Mouse (Mus musculus) stomach, embryonic 14.5 days (tissue): ENCODE measurements around the gene Dab1. TPM values are rescaled to one million over a fixed set of nuclear protein-coding genes. Genes with fewer than 3 reads are reported as not detected.

Experiments used
- ATAC-seq: fragments of 200-750 bp; cut with Nextera tagmentation; 2 replicates; pipeline ENCODE4 v1.8.0; 2017; ENCODE audit warnings: low read depth, moderate TSS enrichment; ENCODE audit not compliant: insufficient number of reproducible peaks, insufficient read depth, low FRiP score
- H3K27ac ChIP-seq: fragments of 300-500 bp; sonication (generic); 2 replicates; pipeline ENCODE4 v1.5.1; 2014; ENCODE audit warnings: mild to moderate bottlenecking, low read length, moderate library complexity, mixed read lengths
- H3K27me3 ChIP-seq: fragments of 300-500 bp; sonication (generic); 2 replicates; pipeline ENCODE4 v1.6.1; 2014; ENCODE audit warnings: low read length, control low read depth, mixed read lengths; ENCODE audit not compliant: control insufficient read depth, insufficient read depth
- H3K36me3 ChIP-seq: fragments of 300-500 bp; sonication (generic); 2 replicates; pipeline ENCODE4 v1.6.1; 2014; ENCODE audit warnings: mild to moderate bottlenecking, control low read depth, low read length, moderate library complexity, mixed read lengths; ENCODE audit not compliant: control insufficient read depth, insufficient read depth
- H3K4me1 ChIP-seq: fragments of 300-500 bp; sonication (generic); 2 replicates; pipeline ENCODE4 v1.6.1; 2014; ENCODE audit warnings: low read length, control low read depth, mixed read lengths; ENCODE audit not compliant: control insufficient read depth, insufficient read depth
- H3K4me2 ChIP-seq: fragments of 300-500 bp; sonication (generic); replicated peaks from 2 replicates; pipeline ENCODE4 v1.6.1; 2014; ENCODE audit warnings: low read depth, low read length, control low read depth
- H3K4me3 ChIP-seq: fragments of 300-500 bp; sonication (generic); 2 replicates; pipeline ENCODE4 v1.5.1; 2014; ENCODE audit warnings: low read depth, low read length, control low read depth
- H3K9ac ChIP-seq: fragments of 300-500 bp; sonication (generic); replicated peaks from 2 replicates; pipeline ENCODE4 v1.6.1; 2014; ENCODE audit warnings: low read depth, mild to moderate bottlenecking, control low read depth, low read length, moderate library complexity, mixed read lengths
- H3K9me3 ChIP-seq: fragments of 300-500 bp; sonication (generic); 2 replicates; pipeline ENCODE4 v1.6.1; 2016; ENCODE audit warnings: low read depth, low read length, control low read depth; ENCODE audit not compliant: control insufficient read depth
- WGBS: fragments of 180-500 bp; shearing (Covaris S2); extraction: QIAGEN DNeasy Blood & Tissue Kit; methylation state at CpG from one replicate; pipeline ENCODE4 v1.1.7; 2014; 5-methylcytosine and 5-hydroxymethylcytosine counted together
- polyA plus RNA-seq: library from polyadenylated mRNA; unstranded; fragments of >200 nt; fragmentation: Nextera tagmentation; extraction: Ambion mirVana; gene quantifications from 2 replicates; pipeline ENCODE4 v1.2.1, GENCODE M21; 2014

Gene Dab1
- polyA plus RNA-seq, 1 experiment from 2014 or later = 8.5 TPM

DNA sequence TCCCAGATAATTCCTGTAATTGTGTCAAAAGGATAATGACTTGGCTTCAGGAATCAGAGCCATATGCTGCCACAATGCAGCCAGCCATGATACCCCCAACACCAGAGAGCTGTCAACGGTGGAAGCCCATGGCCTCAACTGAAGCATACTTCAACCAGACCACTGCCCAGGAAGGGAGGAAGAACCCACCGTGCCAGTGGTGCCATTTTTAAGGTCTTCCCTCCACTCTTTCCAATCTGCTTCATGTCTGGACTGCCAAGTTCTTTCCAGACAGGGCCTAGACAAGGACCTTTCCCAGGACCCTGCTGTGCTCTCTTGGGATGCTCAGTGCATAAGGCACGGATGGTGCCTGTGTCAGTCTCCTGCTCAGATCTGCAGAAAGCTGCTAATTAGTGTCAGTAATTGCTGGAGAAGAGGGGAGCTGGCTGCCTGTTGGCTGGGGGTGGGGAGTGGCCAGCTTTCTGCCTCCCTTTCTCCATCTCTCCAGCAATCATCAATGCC, 303.3 kb downstream of the Dab1 start:
- no peak overlapping the region for H3K4me2 ChIP-seq
- no peak overlapping the region for H3K27ac ChIP-seq
- no peaks in the 10 kb centered on the region for H3K36me3 ChIP-seq
- no peak overlapping the region for H3K9ac ChIP-seq
- H3K4me3 ChIP-seq = no peak overlapping the region
- WGBS = 78% methylated on average over 3 of the region's 3 CpGs
- no peaks in the 10 kb centered on the region for H3K9me3 ChIP-seq
- no peaks in the 10 kb centered on the region for H3K4me1 ChIP-seq
- ATAC-seq = no peak
- H3K27me3 ChIP-seq = no peaks in the 10 kb centered on the region

DNA sequence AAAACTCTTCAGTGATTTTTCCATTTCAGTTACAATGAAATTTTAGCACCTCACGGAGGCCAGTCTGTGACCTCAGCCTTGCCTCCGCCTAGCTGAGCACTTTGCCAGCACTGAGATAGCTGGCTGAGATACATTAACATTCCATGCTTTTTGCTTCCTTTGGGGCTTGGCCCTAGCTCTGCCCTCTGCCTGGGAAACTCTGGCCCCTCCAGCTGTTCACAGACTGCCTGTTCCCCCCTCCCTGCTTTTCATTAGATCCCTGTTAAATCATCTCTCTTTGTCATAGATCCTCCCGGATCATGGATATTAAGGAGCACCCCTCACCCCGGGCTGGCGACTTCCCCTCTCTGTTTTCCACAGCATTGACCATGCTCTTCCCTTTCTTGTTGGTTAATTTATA, 307.5 kb downstream of the Dab1 start:
- no peak overlapping the region for H3K4me3 ChIP-seq
- no peaks in the 10 kb centered on the region for H3K36me3 ChIP-seq
- no peaks in the 10 kb centered on the region for H3K9me3 ChIP-seq
- H3K4me1 ChIP-seq = no peaks in the 10 kb centered on the region
- 27% methylated on average over 5 of the region's 5 CpGs for WGBS
- no peaks in the 10 kb centered on the region for H3K27me3 ChIP-seq
- H3K27ac ChIP-seq = no peak overlapping the region
- no peak overlapping the region for H3K9ac ChIP-seq
- no peak for ATAC-seq
- H3K4me2 ChIP-seq = no peak overlapping the region

DNA sequence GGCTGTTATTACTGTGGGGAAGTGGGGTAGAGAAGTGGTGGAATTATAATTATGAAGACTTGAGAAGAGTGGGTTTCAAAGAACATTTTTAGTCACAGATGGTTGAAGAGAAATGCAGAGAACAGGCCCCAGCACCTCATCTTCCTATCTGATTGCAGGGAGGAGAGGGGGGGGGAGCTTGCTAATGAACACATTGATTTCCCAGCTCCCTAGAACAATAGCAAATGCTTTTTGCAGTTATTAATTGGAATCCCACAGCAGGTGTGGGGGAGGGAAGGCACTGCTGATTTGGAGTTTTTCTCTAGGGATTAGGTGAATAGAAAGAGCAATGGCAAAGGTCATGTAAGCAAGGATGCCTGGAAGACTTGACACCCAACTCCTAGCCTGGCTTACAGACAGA, 310.5 kb downstream of the Dab1 start:
- no peak overlapping the region for H3K4me2 ChIP-seq
- H3K9me3 ChIP-seq = no peaks in the 10 kb centered on the region
- no peak overlapping the region for H3K9ac ChIP-seq
- no peaks in the 10 kb centered on the region for H3K27me3 ChIP-seq
- H3K36me3 ChIP-seq = no peaks in the 10 kb centered on the region
- H3K4me3 ChIP-seq = no peak overlapping the region
- no peak overlapping the region for H3K27ac ChIP-seq
- no peaks in the 10 kb centered on the region for H3K4me1 ChIP-seq
- ATAC-seq = no peak

- Histone ChIP-seq H3K4me2 (no peak overlapping the region), H3K27ac (no peak overlapping the region), H3K4me3 (no peak overlapping the region), H3K36me3 (no peaks in the 10 kb centered on the region), H3K27me3 (no peaks in the 10 kb centered on the region), H3K9ac (no peak overlapping the region), H3K9me3 (no peaks in the 10 kb centered on the region), H3K4me1 (no peaks in the 10 kb centered on the region)
- 73% methylated on average over 3 of the region's 3 CpGs for WGBS
- ATAC-seq = no peak
Observed at GRCm38 (mm10) chr4:103934364-103934763, 315.2 kb downstream of the Dab1 start.

DNA sequence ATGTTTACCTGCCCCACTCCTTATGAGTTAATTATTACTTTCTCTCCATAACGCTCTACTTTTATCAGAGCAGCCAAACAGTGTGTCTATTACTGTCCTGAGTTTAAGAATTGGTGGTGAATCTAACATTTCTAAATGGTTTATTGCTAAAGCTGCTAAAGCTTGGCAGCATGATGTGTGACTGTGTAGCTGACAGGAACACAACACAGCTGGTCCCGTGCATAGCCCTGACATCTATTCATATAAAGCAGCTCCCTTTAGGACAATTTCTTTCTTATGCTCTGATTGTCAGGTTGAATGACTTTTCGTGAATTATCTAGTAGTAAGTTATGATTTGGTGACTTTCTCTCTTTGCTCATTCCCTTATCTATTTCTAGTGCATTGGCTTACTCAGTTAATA, 329.1 kb downstream of the Dab1 start:
- Histone ChIP-seq H3K9me3 (no peaks in the 10 kb centered on the region), H3K9ac (no peak overlapping the region), H3K27me3 (no peaks in the 10 kb centered on the region), H3K27ac (no peak overlapping the region), H3K36me3 (no peaks in the 10 kb centered on the region), H3K4me3 (no peak overlapping the region), H3K4me1 (no peaks in the 10 kb centered on the region), H3K4me2 (no peak overlapping the region)
- ATAC-seq = no peak
- 40% methylated on average over 3 of the region's 3 CpGs for WGBS

GRCm38 (mm10) chr4:103953652-103954220, 334.6 kb downstream of the Dab1 start:
- Histone ChIP-seq H3K36me3 (no peaks in the 10 kb centered on the region), H3K4me3 (no peak overlapping the region), H3K4me1 (no peaks in the 10 kb centered on the region), H3K27ac (no peak overlapping the region), H3K9ac (no peak overlapping the region), H3K9me3 (no peaks in the 10 kb centered on the region; the same call in 1 of the 2 replicates), H3K27me3 (no peaks in the 10 kb centered on the region), H3K4me2 (no peak overlapping the region)
- ATAC-seq = no peak
- WGBS = 38% methylated on average over 9 of the region's 9 CpGs

DNA sequence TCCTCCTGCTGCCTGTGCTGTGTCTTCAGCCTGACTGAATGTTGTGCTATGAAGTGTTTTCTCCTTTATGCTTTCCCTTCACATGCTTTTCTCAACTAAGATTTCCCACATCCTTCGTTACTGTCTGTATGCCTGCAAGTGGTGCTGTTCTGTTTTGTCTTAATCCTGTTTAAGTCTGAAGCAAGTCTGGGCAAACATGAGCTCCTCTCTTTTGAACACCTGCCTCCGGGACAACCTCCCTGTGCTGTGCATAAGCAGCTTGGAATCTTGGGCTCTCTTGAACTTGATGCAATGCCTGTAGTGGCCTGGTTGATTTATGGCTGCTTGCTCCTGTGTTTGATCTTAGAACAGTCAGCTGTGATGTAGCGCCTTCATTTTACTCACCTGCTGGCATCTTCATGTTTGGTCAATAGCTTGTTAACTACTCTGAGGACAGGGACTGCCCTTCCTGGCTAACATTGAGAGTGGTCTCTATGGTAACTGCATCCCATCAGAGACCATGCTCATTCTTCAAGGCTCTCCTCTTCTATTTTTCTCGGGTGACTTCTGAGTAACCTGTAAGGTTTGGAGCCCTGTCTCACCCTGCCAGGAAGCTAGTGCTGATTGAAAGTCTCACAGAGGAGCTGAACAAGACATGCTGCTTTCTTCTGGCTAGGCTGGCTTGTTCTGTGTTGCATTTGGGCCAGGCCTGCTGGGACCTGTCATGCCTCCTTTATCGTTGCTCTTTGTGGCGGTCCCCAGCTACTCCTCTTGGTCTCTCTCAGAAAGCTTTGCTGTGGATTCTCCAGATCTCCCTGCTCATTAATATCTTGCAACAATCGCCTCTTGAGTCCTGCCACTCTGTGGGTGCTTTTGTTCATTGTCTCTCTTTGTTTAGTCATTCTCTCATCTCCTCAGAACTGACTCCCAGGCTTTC, 342.2 kb downstream of the Dab1 start:
- H3K27ac ChIP-seq = no peak overlapping the region
- H3K4me1 ChIP-seq = no peaks in the 10 kb centered on the region
- H3K9me3 ChIP-seq = no peaks in the 10 kb centered on the region
- H3K9ac ChIP-seq = no peak overlapping the region
- H3K4me2 ChIP-seq = no peak overlapping the region
- 58% methylated on average over 7 of the region's 7 CpGs for WGBS
- H3K27me3 ChIP-seq = no peaks in the 10 kb centered on the region
- H3K4me3 ChIP-seq = no peak overlapping the region
- no peak for ATAC-seq
- no peaks in the 10 kb centered on the region for H3K36me3 ChIP-seq

DNA sequence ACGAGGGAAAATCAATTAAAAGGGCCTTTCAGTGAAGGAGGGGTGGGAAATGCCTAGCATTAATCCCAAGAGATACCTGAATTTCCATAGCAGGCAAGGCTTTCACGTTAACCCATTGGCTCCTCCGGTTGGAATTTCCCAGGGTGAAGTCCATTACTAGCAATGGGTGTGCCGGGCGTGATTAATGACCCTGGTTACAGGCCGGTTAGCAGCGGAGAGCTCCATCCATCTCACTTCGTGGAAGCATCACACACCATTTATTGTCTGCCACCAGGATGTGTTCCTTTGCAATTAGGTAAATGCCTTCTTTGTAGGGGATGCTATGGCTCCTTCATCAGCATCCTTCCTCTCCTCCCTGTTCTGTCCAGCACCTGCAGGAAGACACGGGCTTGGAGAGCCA, 350.7 kb downstream of the Dab1 start:
- H3K4me3 ChIP-seq = no peak overlapping the region
- H3K27me3 ChIP-seq = no peaks in the 10 kb centered on the region
- no peaks in the 10 kb centered on the region for H3K4me1 ChIP-seq
- H3K36me3 ChIP-seq = no peaks in the 10 kb centered on the region
- 22% methylated on average over 9 of the region's 9 CpGs for WGBS
- H3K27ac ChIP-seq = no peak overlapping the region
- ATAC-seq = no peak
- no peaks in the 10 kb centered on the region for H3K9me3 ChIP-seq
- no peak overlapping the region for H3K9ac ChIP-seq
- H3K4me2 ChIP-seq = no peak overlapping the region
